Mouse (Mus musculus) neural tube, embryonic 10.5 days (tissue): Measurements from ENCODE around the gene Scd4.

Source experiments
- DNase-seq: peaks from one replicate; pipeline ENCODE4 v3.0.0-alpha.2; 2017; ENCODE audit warnings: low spot score; ENCODE audit errors: extremely low spot score

The Scd4 gene

DNA sequence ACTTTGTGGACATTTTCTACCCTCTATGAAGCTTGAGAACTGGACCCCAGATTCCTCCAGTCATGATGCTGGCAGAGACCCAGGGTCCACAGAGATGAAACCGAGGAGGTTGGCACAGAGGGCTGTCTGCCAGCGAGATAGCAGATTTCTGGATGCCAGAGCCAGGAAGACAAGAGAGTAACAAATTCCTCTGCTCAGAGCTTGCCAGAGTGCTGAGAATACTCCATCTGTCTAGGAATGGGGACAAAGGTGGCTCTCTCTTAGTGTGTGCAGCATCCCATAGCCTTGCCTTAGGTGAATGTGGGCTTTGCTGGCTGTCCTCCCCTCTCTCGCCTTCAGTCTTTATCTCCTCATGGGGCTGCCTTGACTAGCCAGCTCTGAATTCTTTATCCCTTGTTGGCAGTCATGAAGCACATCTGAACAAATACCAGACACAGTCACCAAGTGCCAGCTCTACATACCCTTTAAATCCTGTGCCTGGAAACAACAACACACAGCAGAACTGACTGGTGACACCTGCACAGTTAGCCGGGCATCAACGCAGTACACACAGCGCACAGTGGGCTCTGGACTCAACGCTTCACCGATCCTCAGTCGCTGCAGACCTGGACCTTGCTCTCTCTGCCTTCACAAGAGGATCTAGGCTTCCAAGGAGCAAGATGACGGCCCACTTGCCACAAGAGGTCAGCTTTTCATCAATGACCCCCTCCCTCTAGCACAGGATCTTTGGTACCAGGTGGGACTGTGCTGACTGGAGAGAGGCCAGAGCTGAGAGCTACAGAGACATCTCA is at the start of gene Scd4:
Scd4 (plus strand) TSS at position 260 of the 791 bp plus-strand sequence.
- no peak for DNase-seq

- DNase-seq: no peak
Measured at GRCm38 (mm10) chr19:44283157-44284024, 49.5 kb upstream of the Scd4 start.

- peak; percentile 95 for DNase-seq
Measured at GRCm38 (mm10) chr19:44284025-44284695, 48.7 kb upstream of the Scd4 start.

- DNase-seq: no peak
Measured at GRCm38 (mm10) chr19:44284723-44285122, 48.2 kb upstream of the Scd4 start.

- DNase-seq: no peak
Measured at GRCm38 (mm10) chr19:44285554-44285953, 47.3 kb upstream of the Scd4 start.

GRCm38 (mm10) chr19:44286109-44286508 is 46.8 kb upstream of the Scd4 start:
- no peak for DNase-seq

DNA sequence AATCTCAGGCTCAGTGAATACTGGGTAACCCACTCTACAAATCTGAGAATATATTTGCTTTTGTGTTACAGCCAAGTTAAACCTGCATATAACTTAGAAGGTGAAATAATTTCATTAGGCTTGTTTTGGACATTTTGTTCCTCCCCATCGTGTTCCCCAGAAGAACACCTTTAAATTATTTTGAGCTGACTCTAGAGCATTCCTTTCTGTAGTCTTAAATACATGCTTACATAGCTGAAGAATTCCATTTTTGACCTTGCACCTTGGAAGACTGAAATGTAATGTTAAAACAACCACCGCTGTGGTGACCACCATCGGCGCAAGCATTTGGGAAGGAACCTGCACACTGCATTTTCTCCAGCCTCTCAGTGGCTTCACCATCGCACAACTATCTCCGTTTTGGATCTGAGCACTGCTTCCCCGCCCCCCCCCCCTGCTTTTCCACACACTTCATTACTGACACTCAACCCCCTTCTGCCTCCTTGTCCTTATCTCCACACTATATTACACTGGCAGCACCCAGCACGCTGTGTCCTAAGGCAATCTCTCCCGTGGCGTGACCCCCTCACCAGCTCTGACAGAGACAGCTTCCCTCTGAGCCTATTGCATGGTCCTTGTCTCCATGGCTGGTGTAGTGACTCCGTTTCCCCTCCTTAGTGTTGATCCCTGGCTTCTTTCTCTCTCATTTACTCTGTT is 45.3 kb upstream of the Scd4 start:
- DNase-seq: no peak

GRCm38 (mm10) chr19:44292083-44292482 is 40.8 kb upstream of the Scd4 start:
- DNase-seq: no peak

DNA sequence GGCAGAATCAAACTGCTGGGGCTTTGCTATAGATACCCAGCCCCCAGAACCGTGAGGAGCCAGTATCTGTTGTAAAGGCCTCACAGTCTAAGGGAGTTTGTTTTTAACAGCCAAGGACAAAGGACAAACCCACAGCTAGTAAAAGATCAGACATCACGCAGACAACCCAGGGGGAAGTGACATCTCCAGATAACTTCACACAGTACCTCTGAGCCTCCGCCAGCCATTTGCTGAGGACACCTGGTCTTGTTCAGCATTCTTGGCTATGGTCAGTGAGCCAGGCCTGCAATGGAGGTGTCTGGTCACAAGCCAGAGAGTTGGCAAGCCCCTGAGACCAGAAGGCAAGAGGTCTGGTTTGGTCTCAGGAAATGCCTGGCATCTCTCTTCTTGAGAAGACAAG is 40.4 kb upstream of the Scd4 start:
- no peak for DNase-seq

DNA sequence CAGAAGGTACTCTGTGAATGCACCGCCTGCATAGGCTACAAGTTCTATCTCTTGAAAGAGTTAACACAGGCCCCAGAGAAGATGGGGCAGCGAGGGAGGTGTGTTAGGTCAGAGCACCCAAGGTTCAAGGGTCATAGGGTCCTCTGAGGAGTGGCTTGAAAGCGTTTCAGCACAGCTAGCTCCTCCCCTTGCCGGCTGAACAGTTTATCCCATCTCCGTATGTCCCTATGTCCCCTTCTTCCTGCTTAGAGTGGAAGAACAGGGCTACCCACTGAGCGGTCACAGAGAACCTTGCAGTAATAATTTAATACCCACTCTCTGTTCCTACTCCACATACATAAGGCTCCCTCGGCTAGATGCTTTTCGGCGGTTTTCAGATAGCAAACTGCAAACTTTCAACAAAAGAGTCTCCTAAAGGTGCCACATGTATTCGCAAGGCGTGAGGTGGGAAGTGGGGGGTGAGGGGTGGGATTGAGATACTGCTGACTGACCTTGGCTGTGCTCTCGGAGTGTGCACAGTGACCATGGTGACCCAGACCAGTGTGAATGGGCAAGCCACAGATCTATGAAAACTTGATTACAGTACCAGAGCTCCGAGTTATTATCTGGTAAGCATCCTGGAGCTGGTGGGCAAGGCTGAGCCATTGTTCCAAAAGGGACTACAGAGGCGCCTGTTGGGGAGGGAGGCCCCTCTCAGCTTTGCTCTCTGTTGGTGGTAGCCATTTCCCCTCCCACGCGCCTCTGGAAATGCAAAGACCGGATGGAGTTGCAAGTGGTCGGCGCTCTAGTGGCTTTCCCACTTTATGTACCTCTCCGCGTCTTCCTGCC is 39.7 kb upstream of the Scd4 start, which contains the start of gene Scd2:
Scd2 (plus strand) TSS at position 734 of the 828 bp plus-strand sequence.
- no peak for DNase-seq

- DNase-seq: peak; percentile 97
Measured at GRCm38 (mm10) chr19:44293769-44294551, 38.9 kb upstream of the Scd4 start.

- peak; percentile 91 for DNase-seq
Measured at GRCm38 (mm10) chr19:44294588-44295041, 38.3 kb upstream of the Scd4 start.

DNA sequence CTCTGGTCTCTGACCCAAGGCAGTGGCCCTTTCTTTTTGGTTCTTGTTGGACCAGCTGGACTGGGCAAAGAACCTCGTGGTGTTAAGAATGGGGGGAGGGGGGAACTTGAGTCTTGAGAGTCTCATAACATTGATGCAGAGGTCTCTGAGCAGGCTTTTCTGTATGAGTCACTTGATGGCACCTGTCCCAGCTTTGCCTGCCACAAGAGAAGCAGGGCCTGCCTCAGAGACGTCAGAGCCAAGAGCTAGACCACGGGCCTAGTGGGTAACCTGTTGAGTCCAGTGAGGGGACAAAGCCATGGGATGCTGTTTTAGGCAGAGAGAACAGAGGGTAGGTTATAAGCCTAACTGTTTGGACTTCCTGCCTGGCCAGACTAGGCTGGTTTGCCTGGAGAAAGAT is 37.6 kb upstream of the Scd4 start:
- DNase-seq: no peak

GRCm38 (mm10) chr19:44295741-44296140 is 37.2 kb upstream of the Scd4 start:
- DNase-seq: peak; percentile 81

DNA sequence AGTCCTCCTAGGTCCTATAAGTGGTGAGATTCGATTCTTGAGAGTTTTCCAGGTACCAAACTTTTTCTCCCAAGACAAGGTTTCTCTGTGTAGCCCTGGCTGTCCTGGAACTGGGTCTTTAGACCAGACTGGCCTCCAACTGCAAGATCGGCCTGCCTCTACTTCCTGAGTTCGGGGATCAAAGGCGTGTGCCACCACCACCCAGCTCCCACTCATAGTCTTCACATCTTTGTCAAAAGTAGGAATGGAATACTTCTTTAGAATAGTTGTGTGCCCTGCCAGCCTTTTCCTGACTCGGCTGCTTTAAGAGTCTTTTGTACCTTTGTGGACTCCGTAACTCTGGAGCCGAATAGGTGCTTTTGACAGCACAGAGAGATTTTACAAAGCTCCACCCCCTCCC is 36.7 kb upstream of the Scd4 start:
- no peak for DNase-seq

GRCm38 (mm10) chr19:44297068-44297760 is 35.7 kb upstream of the Scd4 start:
- DNase-seq: no peak

GRCm38 (mm10) chr19:44297862-44298261 is 35.0 kb upstream of the Scd4 start:
- no peak for DNase-seq

GRCm38 (mm10) chr19:44299078-44299477 is 33.8 kb upstream of the Scd4 start:
- no peak for DNase-seq

DNA sequence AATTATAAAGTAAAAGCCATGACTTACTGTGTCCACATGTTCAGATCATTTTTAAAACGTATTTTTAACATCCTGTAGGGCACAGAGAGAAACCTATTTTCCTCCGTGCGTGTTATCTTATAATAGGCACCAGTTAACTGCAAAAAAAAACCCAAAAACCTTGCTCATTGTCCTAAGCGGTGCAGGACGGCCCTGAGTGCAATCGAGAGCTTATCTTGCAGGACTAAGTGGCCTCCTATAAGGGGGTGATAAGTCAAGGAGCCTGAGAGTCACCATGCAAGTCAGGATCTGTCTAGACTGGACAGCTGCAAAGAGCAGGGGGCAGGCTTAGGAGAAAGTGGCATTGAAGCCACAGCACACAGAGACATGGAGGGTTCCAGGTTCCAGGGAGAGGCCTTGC is 33.0 kb upstream of the Scd4 start:
- no peak for DNase-seq
